Mouse (Mus musculus) hindbrain, embryonic 14.5 days (tissue): Measurements from ENCODE around the gene Gstt4. TPM values are rescaled to one million over a fixed set of nuclear protein-coding genes. Genes with fewer than 3 reads are reported as not detected.
A peak's percentile ranks its signal among the peaks of the same experiment; 100 is the strongest.
"Not testable (repeated sequence)": the region's sequence is repeated elsewhere in the genome, so short reads cannot be mapped to it uniquely, and the experiment has no call there.

Source experiments
- ATAC-seq: fragments of 200-750 bp; cut with Nextera tagmentation; 2 replicates; pipeline ENCODE4 v1.8.0; 2017; ENCODE audit warnings: moderate number of reproducible peaks, mild to moderate bottlenecking, moderate TSS enrichment, moderate library complexity; ENCODE audit not compliant: low FRiP score
- DNase-seq: peaks from one replicate; pipeline ENCODE4 v3.0.0-alpha.2; 2015; ENCODE audit warnings: low spot score
- H3K27ac ChIP-seq: fragments of 300-500 bp; sonication (generic); 2 replicates; pipeline ENCODE4 v1.5.1; 2014; ENCODE audit warnings: mild to moderate bottlenecking, moderate library complexity
- H3K27me3 ChIP-seq: fragments of 300-500 bp; sonication (generic); 2 replicates; pipeline ENCODE4 v1.6.1; 2014; ENCODE audit warnings: mild to moderate bottlenecking, low read length, mixed read lengths; ENCODE audit not compliant: control insufficient read depth, insufficient read depth
- H3K36me3 ChIP-seq: fragments of 300-500 bp; sonication (generic); replicated peaks from 2 replicates; pipeline ENCODE4 v1.6.1; 2014; ENCODE audit not compliant: control insufficient read depth, insufficient read depth
- H3K4me1 ChIP-seq: fragments of 300-500 bp; sonication (generic); replicated peaks from 2 replicates; pipeline ENCODE4 v1.6.1; 2014; ENCODE audit warnings: antibody characterized with exemption, low read length, mixed read lengths; ENCODE audit not compliant: control insufficient read depth, insufficient read depth
- H3K4me2 ChIP-seq: fragments of 300-500 bp; sonication (generic); replicated peaks from 2 replicates; pipeline ENCODE4 v1.6.1; 2014; ENCODE audit warnings: mild to moderate bottlenecking, moderate library complexity
- H3K4me3 ChIP-seq: fragments of 300-500 bp; sonication (generic); replicated peaks from 2 replicates; pipeline ENCODE4 v1.5.1; 2014; ENCODE audit warnings: mild to moderate bottlenecking, low read length
- H3K9ac ChIP-seq: fragments of 300-500 bp; sonication (generic); 2 replicates; pipeline ENCODE4 v1.6.1; 2014
- H3K9me3 ChIP-seq: fragments of 300-500 bp; sonication (generic); 2 replicates; pipeline ENCODE4 v1.6.1; 2016; ENCODE audit warnings: low read length; ENCODE audit not compliant: control insufficient read depth
- WGBS: fragments of 180-500 bp; shearing (Covaris S2); extraction: QIAGEN DNeasy Blood & Tissue Kit; methylation state at CpG from one replicate; pipeline ENCODE4 v1.1.7; 2014; 5-methylcytosine and 5-hydroxymethylcytosine counted together
- polyA plus RNA-seq: library from polyadenylated mRNA; unstranded; fragments of >200 nt; fragmentation: Nextera tagmentation; extraction: Ambion mirVana; gene quantifications from 2 replicates; pipeline ENCODE4 v1.2.1, GENCODE M21; 2014

Gstt4 gene
- polyA plus RNA-seq, 1 experiment from 2014 or later = not detected

- Histone ChIP-seq H3K27me3 (peaks cover 51% of the 10 kb centered on the region), H3K27ac (no peak within 1 kb of the TSS), H3K4me3 (peak within 1 kb of the TSS; percentile 27), H3K4me1 (peaks cover 7% of the 10 kb centered on the region; the same call in 1 of the 2 replicates), H3K36me3 (no peaks in the 10 kb centered on the region), H3K9ac (peak within 1 kb of the TSS; percentile 21), H3K4me2 (peak within 1 kb of the TSS; percentile 59), H3K9me3 (peaks cover 3% of the 10 kb centered on the region)
- WGBS = under 1% methylated on average over 28 of the region's 28 CpGs
- no peak for ATAC-seq
- peak; percentile 26 for DNase-seq
Observed at GRCm38 (mm10) chr10:75780769-75781578, 41.4 kb downstream of the Gstt4 start, which contains the start of the genes Gm20441 and Gstt3. Gene Gm20441, minus strand, starts transcription at chr10:75780954. Gene Gstt3, minus strand, starts transcription at chr10:75781414.

- H3K9ac ChIP-seq = no peak overlapping the region
- H3K4me1 ChIP-seq = peaks cover 7% of the 10 kb centered on the region; the same call in 1 of the 2 replicates
- no peak overlapping the region for H3K4me2 ChIP-seq
- no peak for DNase-seq
- no peak overlapping the region for H3K4me3 ChIP-seq
- H3K36me3 ChIP-seq = no peaks in the 10 kb centered on the region
- H3K27ac ChIP-seq = no peak overlapping the region
- H3K27me3 ChIP-seq = peaks cover 51% of the 10 kb centered on the region
- H3K9me3 ChIP-seq = peaks cover 3% of the 10 kb centered on the region
- 45% methylated on average over 15 of the region's 15 CpGs for WGBS
- no peak for ATAC-seq
Observed at GRCm38 (mm10) chr10:75779206-75780174, 42.9 kb downstream of the Gstt4 start.

- Histone ChIP-seq H3K27me3 (peaks cover 50% of the 10 kb centered on the region), H3K4me3 (no peak overlapping the region), H3K36me3 (no peaks in the 10 kb centered on the region), H3K9me3 (peaks cover 3% of the 10 kb centered on the region), H3K9ac (no peak overlapping the region), H3K27ac (no peak overlapping the region), H3K4me1 (peaks cover 8% of the 10 kb centered on the region), H3K4me2 (no peak overlapping the region)
- DNase-seq (no peak), ATAC-seq (no peak)
- 63% methylated on average over 2 of the region's 2 CpGs for WGBS
Observed at GRCm38 (mm10) chr10:75777885-75778284, 44.5 kb downstream of the Gstt4 start.

GRCm38 (mm10) chr10:75776562-75776961, 45.8 kb downstream of the Gstt4 start:
- H3K27me3 ChIP-seq = peaks cover 38% of the 10 kb centered on the region
- ATAC-seq (no peak), DNase-seq (no peak)
- H3K36me3 ChIP-seq = no peaks in the 10 kb centered on the region
- no peak overlapping the region for H3K4me2 ChIP-seq
- 93% methylated on average over 6 of the region's 6 CpGs for WGBS
- H3K4me3 ChIP-seq = no peak overlapping the region
- peaks cover 16% of the 10 kb centered on the region for H3K4me1 ChIP-seq
- H3K27ac ChIP-seq = no peak overlapping the region
- peaks cover 3% of the 10 kb centered on the region for H3K9me3 ChIP-seq
- no peak overlapping the region for H3K9ac ChIP-seq

- Histone ChIP-seq H3K4me2 (no peak overlapping the region), H3K36me3 (no peaks in the 10 kb centered on the region), H3K27me3 (peaks cover 19% of the 10 kb centered on the region), H3K4me3 (no peak overlapping the region), H3K9me3 (peaks cover 3% of the 10 kb centered on the region), H3K9ac (no peak overlapping the region), H3K27ac (no peak overlapping the region), H3K4me1 (peaks cover 10% of the 10 kb centered on the region)
- ATAC-seq = no peak
- DNase-seq = no peak
- 92% methylated on average over 9 of the region's 9 CpGs for WGBS
Observed at GRCm38 (mm10) chr10:75774587-75774986, 47.8 kb downstream of the Gstt4 start.

GRCm38 (mm10) chr10:75774102-75774501, 48.2 kb downstream of the Gstt4 start:
- no peak overlapping the region for H3K4me2 ChIP-seq
- H3K4me3 ChIP-seq = no peak overlapping the region
- peaks cover 14% of the 10 kb centered on the region for H3K27me3 ChIP-seq
- DNase-seq (no peak), ATAC-seq (no peak)
- no peaks in the 10 kb centered on the region for H3K36me3 ChIP-seq
- peaks cover 3% of the 10 kb centered on the region for H3K9me3 ChIP-seq
- peaks cover 10% of the 10 kb centered on the region for H3K4me1 ChIP-seq
- H3K27ac ChIP-seq = no peak overlapping the region
- WGBS = 95% methylated on average over 5 of the region's 5 CpGs
- H3K9ac ChIP-seq = no peak overlapping the region

- peak within 1 kb of the TSS; percentile 99 for H3K4me2 ChIP-seq
- no peaks in the 10 kb centered on the region for H3K9me3 ChIP-seq
- peak; percentile 84 for DNase-seq
- H3K9ac ChIP-seq = peak within 1 kb of the TSS; percentile 57
- under 1% methylated on average over 46 of the region's 47 CpGs for WGBS
- no peak within 1 kb of the TSS for H3K27ac ChIP-seq
- H3K36me3 ChIP-seq = no peaks in the 10 kb centered on the region
- H3K27me3 ChIP-seq = peaks cover 4% of the 10 kb centered on the region; the same call in 1 of the 2 replicates
- peak within 1 kb of the TSS; percentile 48 for H3K4me3 ChIP-seq
- peaks cover 10% of the 10 kb centered on the region for H3K4me1 ChIP-seq
- peak; percentile 97 for ATAC-seq
Observed at GRCm38 (mm10) chr10:75772795-75773664, 49.3 kb downstream of the Gstt4 start, which contains the start of gene Ddt. Gene Ddt, minus strand, starts transcription at chr10:75773414.

GRCm38 (mm10) chr10:75767756-75768155, 54.6 kb downstream of the Gstt4 start:
- H3K4me3 ChIP-seq, H3K36me3 ChIP-seq, DNase-seq, H3K9me3 ChIP-seq, H3K9ac ChIP-seq, H3K4me2 ChIP-seq, H3K27ac ChIP-seq, ATAC-seq, H3K27me3 ChIP-seq: not testable (repeated sequence)
- peaks cover 18% of the 10 kb centered on the region for H3K4me1 ChIP-seq
- 41% methylated on average over 5 of the region's 5 CpGs for WGBS
